Comparison of ENCODE assay signal across 13 mouse cellular contexts in genomic region chr10:118411377-118411776, GRCm38 (mm10). TPM values are rescaled to one million over a fixed set of nuclear protein-coding genes. Genes with fewer than 3 reads are reported as not detected.
DNase-seq lines count a peak whose midpoint lies in the region; ATAC-seq and TF ChIP-seq lines count a peak whose summit lies in the region.
"Had no signal": no experiment of that assay in that cellular context is flagged by ENCODE, and none has a peak within 500 bp of the region (broad histone marks: within the 10 kb centered on the region; RNA-seq: fewer than 3 reads in every experiment).

No protein-coding gene starts in this region.

- no peak for ATAC-seq in hindbrain, embryonic 11.5 days (ENCODE audit: low FRiP score)
- no peak for ATAC-seq in hindbrain, embryonic 13.5 days (ENCODE audit: low FRiP score)
- no peak for ATAC-seq in midbrain, embryonic 13.5 days
- ATAC-seq: hindbrain, embryonic 16.5 days had no signal

- H3K36me3 ChIP-seq in hindbrain, embryonic 11.5 days (ENCODE audit: control insufficient read depth, insufficient read depth, low read length), result no peaks in the 10 kb centered on the region
- H3K36me3 ChIP-seq in hindbrain, embryonic 13.5 days, result no peaks in the 10 kb centered on the region
- H3K36me3 ChIP-seq in small intestine, adult 2 months (ENCODE audit: control insufficient read depth, insufficient read depth, low read length), result no peaks in the 10 kb centered on the region
- no peaks in the 10 kb centered on the region for H3K36me3 ChIP-seq in midbrain, embryonic 13.5 days
- H3K36me3 ChIP-seq: embryonic facial prominence, embryonic 15.5 days had no signal

- H3K27ac ChIP-seq in hindbrain, embryonic 11.5 days (ENCODE audit: low read depth, low read length), result no peak overlapping the region
- H3K27ac ChIP-seq in hindbrain, embryonic 13.5 days, result no peak overlapping the region
- no peak overlapping the region for H3K27ac ChIP-seq in small intestine, adult 2 months (ENCODE audit: insufficient read depth, low read depth, low read length)
- no peak overlapping the region for H3K27ac ChIP-seq in midbrain, embryonic 13.5 days
- H3K27ac ChIP-seq: embryonic facial prominence, embryonic 15.5 days; macrophage had no signal

- no peaks in the 10 kb centered on the region for H3K9me3 ChIP-seq in hindbrain, embryonic 11.5 days (ENCODE audit: control insufficient read depth, low read length)
- no peaks in the 10 kb centered on the region for H3K9me3 ChIP-seq in hindbrain, embryonic 13.5 days
- H3K9me3 ChIP-seq in midbrain, embryonic 13.5 days, result no peaks in the 10 kb centered on the region
- H3K9me3 ChIP-seq: embryonic facial prominence, embryonic 15.5 days had no signal

- H3K4me3 ChIP-seq in hindbrain, embryonic 11.5 days (ENCODE audit: low read depth, low read length), result no peak overlapping the region
- H3K4me3 ChIP-seq in hindbrain, embryonic 13.5 days, result no peak overlapping the region
- H3K4me3 ChIP-seq in small intestine, adult 2 months (ENCODE audit: low read depth, low read length), result no peak overlapping the region
- no peak overlapping the region for H3K4me3 ChIP-seq in midbrain, embryonic 13.5 days (replicated peaks)
- H3K4me3 ChIP-seq: embryonic facial prominence, embryonic 15.5 days had no signal

- no peak for TF ChIP-seq POLR2A in small intestine, adult 2 months (IDR thresholded peaks at IDR 0.05; ENCODE audit: low read depth, low read length)

- no peak overlapping the region for H3K4me2 ChIP-seq in hindbrain, embryonic 11.5 days (replicated peaks; ENCODE audit: low read depth, low read length)
- no peak overlapping the region for H3K4me2 ChIP-seq in hindbrain, embryonic 13.5 days
- no peak overlapping the region for H3K4me2 ChIP-seq in midbrain, embryonic 13.5 days (replicated peaks)
- H3K4me2 ChIP-seq: embryonic facial prominence, embryonic 15.5 days had no signal

- H3K27me3 ChIP-seq in hindbrain, embryonic 11.5 days (ENCODE audit: control insufficient read depth, insufficient read depth, low read length), result no peaks in the 10 kb centered on the region
- no peaks in the 10 kb centered on the region for H3K27me3 ChIP-seq in hindbrain, embryonic 13.5 days
- H3K27me3 ChIP-seq in small intestine, adult 2 months (ENCODE audit: control insufficient read depth, insufficient read depth, low read length), result no peaks in the 10 kb centered on the region
- H3K27me3 ChIP-seq in midbrain, embryonic 13.5 days, result no peaks in the 10 kb centered on the region
- H3K27me3 ChIP-seq: embryonic facial prominence, embryonic 15.5 days had no signal

- no peaks in the 10 kb centered on the region for H3K4me1 ChIP-seq in hindbrain, embryonic 11.5 days (replicated peaks; ENCODE audit: control insufficient read depth, insufficient read depth, low read length)
- H3K4me1 ChIP-seq in hindbrain, embryonic 13.5 days (replicated peaks), result no peaks in the 10 kb centered on the region; the same call in 1 of the 2 replicates
- no peaks in the 10 kb centered on the region for H3K4me1 ChIP-seq in small intestine, adult 2 months (ENCODE audit: control insufficient read depth, insufficient read depth, insufficient read length, low read length)
- H3K4me1 ChIP-seq in midbrain, embryonic 13.5 days (replicated peaks), result no peaks in the 10 kb centered on the region
- H3K4me1 ChIP-seq: embryonic facial prominence, embryonic 15.5 days had no signal

- peak; percentile 21; the same call in 1 of the 2 replicates for TF ChIP-seq CTCF in small intestine, adult 2 months (IDR thresholded peaks at IDR 0.05; ENCODE audit: extremely low read depth, insufficient read length, insufficient replicate concordance, low read depth, low read length)

- peak; percentile 5 for DNase-seq in hindbrain, embryonic 11.5 days (ENCODE audit: low spot score)
- DNase-seq in retina, embryonic 14.5 days (ENCODE audit: low spot score), result peak; percentile 18
- DNase-seq in retina, postnatal 1 day, result no peak
- DNase-seq in c-Kit-positive CD71-negative TER-119-negative erythroid progenitor cells, embryonic 14.5 days (ENCODE audit: low read depth), result peak; percentile 17
- DNase-seq in left cerebral cortex, adult 11 months (ENCODE audit: low spot score), result no peak
- DNase-seq: gastrocnemius, postnatal 25 days; thymus, adult 18-20 months had no signal

- no peak overlapping the region for H3K9ac ChIP-seq in hindbrain, embryonic 11.5 days (ENCODE audit: low read depth, low read length)
- no peak overlapping the region for H3K9ac ChIP-seq in hindbrain, embryonic 13.5 days
- H3K9ac ChIP-seq in midbrain, embryonic 13.5 days (replicated peaks), result no peak overlapping the region
- H3K9ac ChIP-seq: embryonic facial prominence, embryonic 15.5 days had no signal

RNA-seq across cellular contexts. Expression of gene Ifng, which starts 29.5 kb away (rescaled TPM):
- not detected in 2 replicates for polyA plus RNA-seq in hindbrain, embryonic 11.5 days (2014; fragmentation: Nextera tagmentation; extraction: Ambion mirVana)
- polyA plus RNA-seq in hindbrain, embryonic 13.5 days (2015; fragmentation: Nextera tagmentation; extraction: Ambion mirVana), result not detected in 2 replicates
- not detected in 2 replicates for polyA plus RNA-seq in small intestine, adult 2 months (2012; rRNA removed)
- not detected in 2 replicates for polyA plus RNA-seq in midbrain, embryonic 13.5 days (2015; fragmentation: Nextera tagmentation; extraction: Ambion mirVana)
- polyA plus RNA-seq: embryonic facial prominence, embryonic 15.5 days; hindbrain, embryonic 16.5 days; macrophage had no signal

RNA-seq across cellular contexts. Expression of gene Gm9049, which starts 57.5 kb away (rescaled TPM):
- 0.07 TPM in 1 of 2 replicates, not detected in the other for polyA plus RNA-seq in hindbrain, embryonic 11.5 days (2014; fragmentation: Nextera tagmentation; extraction: Ambion mirVana)
- 0.09 TPM in 1 of 2 replicates, not detected in the other for polyA plus RNA-seq in hindbrain, embryonic 13.5 days (2015; fragmentation: Nextera tagmentation; extraction: Ambion mirVana)
- not detected in 2 replicates for polyA plus RNA-seq in small intestine, adult 2 months (2012; rRNA removed)
- not detected in 2 replicates for polyA plus RNA-seq in midbrain, embryonic 13.5 days (2015; fragmentation: Nextera tagmentation; extraction: Ambion mirVana)
- polyA plus RNA-seq: embryonic facial prominence, embryonic 15.5 days had no signal

Comparison
In these comparisons a context has a peak if more than half of its experiments do, and no peak if none do; other contexts are left out.
1. DNase-seq: peak in hindbrain, embryonic 11.5 days (single experiment), retina, embryonic 14.5 days (single experiment) and c-Kit-positive CD71-negative TER-119-negative erythroid progenitor cells, embryonic 14.5 days (single experiment); none in retina, postnatal 1 day (single experiment) and left cerebral cortex, adult 11 months (single experiment).